Mouse (Mus musculus) left cerebral cortex, adult 8-10 months (tissue): ENCODE results near the gene Resp18. TPM values are rescaled to one million over a fixed set of nuclear protein-coding genes. Genes with fewer than 3 reads are reported as not detected.

ENCODE experiments used
- DNase-seq, 2 experiments: peaks; one replicate each; pipeline ENCODE4 v3.0.0; 2022; ENCODE audit warnings: low spot score in 2 of 2
- total RNA-seq, 4 experiments: library from RNA; stranded (reverse); gene quantifications; 2 replicates each; pipeline ENCODE4 v1.2.4; 2022

Gene Resp18
- total RNA-seq, 4 experiments from 2014 or later = 166 to 203 (median 173) TPM

DNA sequence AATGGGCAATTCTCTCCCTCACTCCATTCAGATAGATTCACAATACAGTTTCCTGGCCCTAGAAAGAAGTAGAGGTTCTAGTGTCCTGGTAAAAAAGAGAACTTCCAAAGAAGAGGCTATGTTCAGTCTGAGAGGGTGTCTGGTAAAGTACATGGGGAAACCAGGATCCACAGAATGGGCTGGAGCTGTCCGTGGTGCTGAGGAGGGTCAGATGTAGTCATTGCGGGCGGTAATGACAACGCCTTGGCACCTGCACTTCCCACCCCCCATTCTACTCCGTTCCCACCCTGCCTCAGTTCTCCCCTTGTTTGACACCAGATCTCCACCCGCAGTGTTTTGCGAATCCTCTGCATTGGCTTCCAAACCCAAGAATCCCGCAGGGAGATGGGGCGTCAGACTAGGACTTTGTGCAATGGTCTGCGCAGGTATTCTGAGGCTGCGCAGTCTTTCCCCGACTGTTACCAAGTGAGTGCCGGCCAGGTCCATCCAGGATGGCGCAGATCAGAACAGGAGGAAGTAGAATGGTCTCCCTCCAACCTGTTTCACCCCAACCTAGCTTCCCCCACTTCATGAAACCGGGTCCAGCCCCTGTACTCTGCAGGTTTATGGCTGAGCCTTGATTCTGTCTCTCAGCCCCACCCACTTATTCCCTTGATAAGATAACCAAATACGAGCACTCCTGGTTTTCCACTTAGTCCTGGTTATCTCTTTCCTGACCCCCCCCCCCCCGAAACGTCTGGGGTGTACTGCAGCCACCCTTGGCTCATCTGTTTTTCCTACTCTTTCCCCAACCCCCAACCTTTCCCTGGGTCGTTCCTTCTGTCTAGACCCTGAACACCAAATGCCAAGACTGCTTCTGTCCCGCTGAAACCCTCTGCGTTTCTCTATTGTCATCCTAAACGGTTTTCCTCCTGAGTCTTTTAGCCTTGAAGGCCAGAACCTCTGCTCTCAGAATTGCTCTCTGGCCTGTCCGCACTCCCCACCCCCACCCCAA lies 723 bp downstream of the Resp18 start:
- DNase-seq = no peak

DNA sequence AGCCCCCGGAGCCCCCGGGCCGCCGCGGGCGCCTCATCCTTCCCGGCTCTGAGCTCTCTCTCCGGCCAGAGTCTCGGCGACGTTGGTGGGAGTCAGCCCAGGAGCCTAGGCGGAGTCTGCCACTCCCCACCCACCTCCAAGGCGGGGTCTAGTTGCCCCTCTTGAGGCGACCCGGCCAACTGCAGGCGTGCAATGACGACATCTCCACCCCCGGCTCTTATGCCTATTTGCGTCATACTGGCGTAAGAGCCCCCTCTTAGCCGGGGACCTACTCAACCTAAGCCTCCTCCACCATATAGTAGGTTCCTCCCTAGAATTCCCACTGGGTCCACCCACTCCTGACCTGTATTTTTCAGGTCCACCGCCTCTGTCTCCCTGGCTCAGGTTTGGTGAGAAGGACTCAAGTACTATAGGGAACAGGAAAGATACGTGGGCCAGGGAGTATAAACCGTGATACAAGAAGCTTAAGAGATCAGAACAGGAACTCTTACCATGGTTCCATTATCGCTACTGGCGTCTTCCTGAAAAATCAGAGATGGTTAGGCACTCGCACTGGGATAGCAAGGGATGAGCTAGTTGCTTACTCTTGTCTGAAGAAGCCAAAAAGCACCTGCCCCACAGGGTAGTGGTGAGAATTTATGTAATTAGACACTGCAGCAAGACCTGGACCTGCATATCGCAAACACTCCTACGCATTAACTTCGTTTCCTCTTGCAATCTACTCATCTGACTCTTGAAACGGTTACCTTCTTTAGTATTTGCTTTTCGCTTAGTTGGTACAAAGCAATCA lies 13.9 kb downstream of the Resp18 start, which contains the start of gene Ptprn:
Gene Ptprn, minus strand, starts transcription at position 412 of the 790 bp plus-strand sequence.
- peak in 1 of 2 experiments; percentile 84 for DNase-seq

DNA sequence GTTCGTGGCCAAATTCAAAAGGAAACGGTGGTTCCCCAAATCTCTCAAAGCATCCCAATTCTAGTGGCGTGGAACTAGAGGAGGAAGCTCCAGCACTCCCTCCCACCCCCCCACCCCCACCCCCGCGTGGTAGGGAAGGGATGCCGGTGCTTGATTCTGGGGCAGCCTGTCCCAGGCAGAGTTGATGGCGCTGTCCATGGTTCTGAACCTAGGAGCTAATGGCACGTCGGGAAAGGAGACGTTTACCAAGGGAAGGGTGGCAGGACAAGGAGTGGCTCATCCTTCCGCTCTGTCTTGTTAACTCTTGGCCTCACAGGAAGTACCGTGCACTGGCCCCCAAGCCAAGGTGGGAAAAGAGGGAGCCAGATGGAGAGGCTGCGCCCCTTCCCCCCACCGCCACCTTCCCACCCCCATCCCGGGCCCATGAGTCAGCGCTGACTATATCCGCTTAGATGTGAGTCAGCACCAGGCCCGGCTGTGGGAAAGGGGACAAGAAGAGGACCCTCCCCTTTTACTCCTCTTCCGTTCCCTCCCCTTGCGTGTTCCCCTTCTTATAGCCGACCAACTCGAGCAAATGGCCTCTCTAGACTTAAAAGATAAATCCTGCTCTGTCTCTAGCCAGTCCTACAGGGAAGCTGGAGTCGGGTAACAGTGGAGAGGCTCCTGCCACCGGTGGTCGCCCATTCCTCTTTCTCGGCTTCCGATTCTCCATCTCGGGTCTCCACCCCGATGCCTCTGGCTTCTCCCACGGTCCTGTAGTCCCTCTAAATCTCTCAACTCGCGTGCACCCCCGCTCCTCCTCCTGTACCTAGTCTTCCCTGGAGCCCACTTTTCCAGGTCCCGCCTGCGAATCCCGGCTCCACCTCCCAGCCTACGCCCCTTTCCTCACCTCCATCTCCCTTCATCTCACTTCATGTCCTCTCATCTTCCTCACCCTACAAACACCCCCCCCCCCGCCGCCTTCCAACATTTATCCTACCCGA lies 15.0 kb downstream of the Resp18 start:
- peak in 1 of 2 experiments; percentile 73 for DNase-seq

DNA sequence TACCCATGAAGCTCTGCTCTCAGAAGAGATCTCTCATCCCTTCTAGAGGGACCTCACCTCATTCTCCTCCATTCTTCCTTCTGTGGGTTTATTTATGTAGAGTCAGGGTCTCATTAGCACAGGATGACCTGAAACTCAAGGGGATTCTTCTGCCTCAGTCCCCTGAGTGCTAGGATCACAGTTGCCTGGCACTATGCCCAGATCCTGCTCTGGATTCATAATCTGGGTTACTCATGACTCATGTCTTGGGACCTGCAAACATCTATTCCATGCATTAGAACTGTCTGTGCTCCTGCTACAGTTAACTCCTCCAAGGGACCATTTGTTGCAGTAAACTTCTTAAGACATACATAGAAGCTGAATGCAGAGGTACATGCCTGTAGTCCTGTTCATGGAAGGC lies 16.9 kb downstream of the Resp18 start:
- DNase-seq = no peak

DNA sequence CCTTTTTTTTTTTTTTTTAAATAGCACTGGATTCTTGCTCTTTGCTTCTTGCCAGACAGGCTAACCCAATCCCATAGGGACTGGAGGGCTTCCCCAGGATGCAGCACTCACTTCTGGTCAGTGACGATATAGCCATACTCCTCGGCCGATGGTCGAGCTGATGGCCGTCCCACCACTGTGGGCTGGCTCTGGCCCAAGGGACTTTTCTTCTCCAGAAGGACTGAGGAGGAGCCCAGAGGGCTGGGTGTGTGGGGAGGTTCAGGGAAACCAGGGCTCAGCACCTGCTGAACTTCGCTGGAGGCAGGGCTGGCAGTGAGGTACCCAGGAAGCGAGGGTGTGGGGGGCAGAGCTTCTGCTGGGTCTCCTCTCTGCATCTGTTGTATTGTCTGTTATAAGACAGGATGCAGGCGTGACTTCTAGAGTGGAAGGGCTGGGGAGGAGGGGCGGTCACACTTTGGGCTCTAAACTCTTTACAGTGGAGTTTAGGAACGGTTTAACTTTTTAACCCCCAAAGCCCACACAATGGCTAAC lies 22.6 kb downstream of the Resp18 start:
- DNase-seq = no peak

DNA sequence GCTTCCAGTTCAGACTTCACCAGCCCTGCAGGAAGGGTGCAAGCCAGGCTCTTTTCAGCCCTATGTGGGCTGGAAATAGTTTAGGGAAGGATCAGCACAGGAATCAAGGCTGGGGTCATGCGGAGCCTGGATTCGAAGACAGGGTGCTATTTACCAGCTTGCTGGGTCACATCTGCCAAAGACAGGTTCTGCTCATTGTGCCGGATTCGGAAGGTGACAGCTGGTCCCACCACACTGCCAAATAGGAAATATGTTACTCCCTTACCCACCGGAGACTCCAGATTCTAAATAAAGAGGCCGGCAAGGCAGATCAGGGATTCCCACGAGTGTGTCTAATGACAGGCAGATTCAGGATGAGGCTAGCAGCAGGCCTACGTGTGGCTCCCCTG lies 23.6 kb downstream of the Resp18 start:
- DNase-seq = no peak

DNA sequence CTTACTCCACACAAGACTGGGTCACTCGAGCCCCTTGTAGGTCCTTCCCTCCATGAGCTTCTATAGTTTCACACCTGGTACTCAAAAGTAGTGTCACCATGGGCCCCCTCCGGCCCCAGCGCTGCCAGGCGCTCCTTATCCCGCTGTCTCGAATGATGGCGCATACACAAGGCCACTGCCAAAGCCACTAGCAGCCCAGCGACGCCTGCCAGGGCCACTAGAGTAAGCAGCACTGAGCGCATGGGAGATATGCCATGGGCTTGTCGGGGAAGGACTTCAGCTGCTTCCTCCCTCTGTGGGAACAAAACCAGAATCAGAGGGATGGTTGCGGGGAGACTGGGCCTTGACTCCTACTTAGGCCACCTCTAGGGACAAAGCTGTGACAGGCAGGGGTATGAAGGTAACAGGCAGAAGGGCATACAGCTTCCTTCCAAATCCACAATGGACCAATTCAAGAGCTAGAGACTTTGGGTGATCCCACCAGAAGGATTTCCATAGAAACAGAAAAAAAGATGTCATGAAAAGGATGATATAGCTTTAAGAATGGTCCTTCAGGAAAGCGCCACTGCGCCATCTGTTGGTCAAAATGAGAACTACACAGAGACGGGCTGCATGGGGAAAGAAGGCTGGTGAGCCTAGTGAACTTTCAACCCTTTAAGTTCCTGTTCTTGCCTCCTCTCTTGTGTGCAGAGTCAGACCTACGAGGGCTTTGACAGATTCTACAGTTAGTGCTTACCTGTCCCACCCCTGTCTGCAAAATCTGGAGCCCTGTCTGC lies 24.2 kb downstream of the Resp18 start:
- peak in 1 of 2 experiments; percentile 94 for DNase-seq

DNA sequence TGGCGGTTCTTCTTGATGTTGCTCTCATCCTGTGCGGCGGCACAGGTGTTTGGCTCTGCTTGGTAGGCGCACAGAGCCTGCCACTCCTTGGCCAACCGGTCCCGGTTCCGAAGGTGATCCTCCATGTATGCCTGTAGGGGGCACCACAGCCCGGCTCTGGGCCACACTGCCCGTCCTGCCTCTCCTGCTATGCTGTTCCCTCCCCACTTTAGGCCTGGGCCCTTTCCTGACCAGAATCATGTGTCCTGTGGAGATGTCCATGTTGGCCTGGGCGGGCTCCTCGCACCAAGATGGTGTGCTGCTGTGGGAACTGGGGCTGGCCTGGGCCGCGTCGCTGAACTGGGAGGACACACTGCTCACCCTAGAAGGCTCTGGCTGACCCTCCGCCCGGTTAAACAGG lies 25.2 kb downstream of the Resp18 start:
- no peak for DNase-seq

DNA sequence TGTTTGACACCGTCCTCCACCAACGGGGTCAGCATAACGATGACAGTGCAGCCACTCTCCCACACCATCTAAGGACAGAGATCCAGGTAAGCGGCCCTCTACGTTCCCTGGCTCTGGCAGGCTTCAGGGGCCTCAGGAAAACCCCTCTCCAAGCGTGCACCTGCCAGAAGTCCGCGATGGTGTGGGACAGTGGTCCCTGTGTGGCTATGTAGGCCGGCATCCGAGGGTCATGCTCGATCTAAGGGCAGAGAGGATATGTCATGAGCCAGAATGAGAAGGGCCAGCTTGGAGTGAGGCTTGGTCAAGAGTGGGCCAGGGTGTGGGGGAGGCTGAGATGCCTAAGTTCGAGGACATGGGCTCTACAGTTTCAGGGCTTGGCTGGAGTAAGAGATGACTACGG lies 25.9 kb downstream of the Resp18 start:
- no peak for DNase-seq

DNA sequence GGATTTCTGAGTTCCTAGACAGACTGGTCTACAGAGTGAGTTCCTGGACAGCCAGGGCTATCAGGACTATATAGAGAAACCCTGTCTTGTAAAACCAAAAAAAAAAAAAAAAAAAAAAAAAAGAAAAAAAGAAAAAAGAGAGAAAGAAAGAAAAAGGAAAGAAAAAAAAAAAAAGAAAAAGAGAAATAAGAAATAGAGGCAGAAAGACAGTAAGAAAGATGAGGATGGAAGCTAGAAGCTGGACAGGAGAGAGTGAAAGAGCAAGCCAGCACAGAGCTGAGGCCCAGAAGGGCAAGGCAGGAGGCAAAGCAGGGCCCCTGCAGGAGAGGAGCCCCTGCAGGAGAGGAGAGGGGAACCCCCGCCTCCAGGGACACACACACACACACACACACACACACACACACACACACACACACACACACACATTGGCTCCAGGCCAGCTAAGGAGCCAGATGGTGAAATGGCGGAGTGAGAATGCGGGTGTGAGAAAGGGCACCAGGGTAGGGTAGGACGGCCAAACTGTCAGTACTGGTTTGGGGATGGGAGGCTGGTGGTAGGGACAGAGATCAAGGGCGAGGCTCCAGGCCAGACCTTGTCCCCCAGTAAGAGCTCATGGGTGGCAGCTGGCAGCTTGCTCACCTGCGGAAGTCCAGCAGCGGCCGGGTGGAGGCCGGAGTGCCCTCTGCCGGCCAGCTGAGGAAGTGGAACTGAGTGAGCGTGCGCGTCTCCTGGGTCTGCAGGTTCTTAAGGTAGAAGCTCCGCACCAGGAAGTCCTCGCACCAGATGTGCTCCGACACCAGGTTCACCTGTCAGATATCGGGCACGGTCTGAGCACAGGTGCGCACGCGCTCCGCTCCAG lies 26.9 kb downstream of the Resp18 start:
- DNase-seq = no peak

DNA sequence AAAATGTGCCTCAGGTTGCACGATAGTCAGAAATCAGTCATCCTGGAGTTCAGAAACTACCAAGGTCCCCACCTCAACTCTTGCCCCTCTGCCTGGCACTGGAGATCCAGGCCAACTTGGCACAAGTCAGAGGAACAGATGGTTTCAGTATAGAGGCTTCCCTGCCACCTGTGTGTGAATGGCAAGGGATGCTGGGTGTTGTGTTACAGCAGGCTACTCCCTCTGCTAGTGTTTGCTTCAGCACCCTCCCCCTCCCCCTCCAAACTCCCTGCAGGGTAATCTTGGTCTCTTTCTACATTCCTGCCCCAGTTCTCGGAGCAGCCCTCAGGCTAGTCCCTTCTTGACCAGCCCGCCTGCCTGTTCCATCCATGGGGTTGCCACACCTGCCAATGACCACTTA lies 27.7 kb downstream of the Resp18 start:
- DNase-seq = no peak

DNA sequence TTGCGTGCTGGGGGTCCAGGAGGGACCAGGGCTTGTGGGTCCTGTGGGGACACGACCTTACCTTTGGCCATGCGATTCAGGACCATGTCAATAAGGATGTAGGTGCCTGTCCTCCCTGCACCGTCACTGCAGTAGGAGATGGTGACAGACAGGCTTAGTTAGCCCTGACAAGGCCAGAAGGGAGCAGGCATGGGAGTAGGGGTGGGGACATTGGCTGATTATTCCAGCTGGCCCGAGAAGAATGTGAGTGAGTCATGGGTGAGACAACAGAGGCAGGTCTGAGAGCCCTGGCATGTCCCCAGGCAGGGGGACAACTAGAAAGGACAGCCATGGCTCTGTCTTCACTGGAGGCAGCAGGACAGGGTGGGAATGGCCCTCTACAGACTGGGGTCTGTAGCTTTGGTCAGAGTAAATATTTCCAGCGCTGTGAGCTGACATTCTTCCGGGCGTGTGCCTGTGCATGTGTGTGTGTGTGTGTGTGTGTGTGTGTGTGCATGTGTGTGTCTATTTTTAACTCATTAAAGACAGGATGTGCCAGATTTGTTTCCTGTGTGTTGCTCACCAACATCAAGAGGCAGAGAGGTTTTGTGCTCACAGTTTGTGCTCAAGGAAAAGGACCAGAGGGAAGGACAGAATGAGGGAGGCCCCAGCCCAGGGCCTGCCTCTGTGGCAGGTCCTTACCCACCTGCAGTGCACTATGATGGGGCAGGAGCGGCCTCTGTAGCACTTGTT lies 30.0 kb downstream of the Resp18 start:
- peak in 1 of 2 experiments; percentile 67 for DNase-seq

DNA sequence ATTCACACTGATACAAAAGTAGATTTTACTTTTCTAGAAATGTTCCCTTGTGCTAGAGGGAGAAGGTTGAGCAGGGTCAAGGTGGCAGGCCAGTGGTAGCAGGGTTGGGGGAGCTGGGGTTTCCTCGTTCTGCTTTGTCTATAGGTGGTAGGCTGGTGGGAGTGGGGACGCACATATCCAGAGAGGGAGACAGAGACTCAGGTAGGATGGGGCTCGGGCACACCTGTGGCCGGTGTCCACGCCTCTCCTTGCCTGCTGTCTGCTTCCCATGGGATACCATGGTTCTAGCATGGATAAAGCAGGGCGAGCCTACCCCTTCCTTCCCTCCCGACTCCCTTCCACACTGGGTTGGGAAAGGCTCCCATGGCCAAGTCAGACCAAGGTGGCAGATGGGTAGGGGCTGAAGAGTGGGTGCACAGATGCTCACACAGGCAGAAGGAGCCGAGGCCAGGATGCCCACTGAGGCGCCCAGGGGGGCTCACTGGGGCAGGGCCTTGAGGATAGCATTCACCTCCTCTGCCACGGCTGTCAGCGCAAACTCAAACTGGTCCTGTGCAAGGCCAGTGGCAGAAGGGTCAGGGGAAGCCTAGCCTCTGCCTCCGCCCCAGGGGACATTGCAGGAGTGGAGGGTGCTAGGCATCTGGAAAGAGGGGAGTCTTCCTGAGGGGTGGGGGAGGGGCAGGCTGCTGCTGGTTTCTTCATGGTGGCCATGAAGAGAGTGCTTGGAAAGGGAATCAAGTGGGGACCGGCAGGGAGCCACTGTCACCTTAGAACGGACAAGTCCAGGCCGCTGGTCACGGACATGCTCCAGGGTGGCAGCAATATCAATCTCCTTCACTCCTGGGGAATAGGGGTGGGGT lies 30.9 kb downstream of the Resp18 start:
- DNase-seq = no peak

DNA sequence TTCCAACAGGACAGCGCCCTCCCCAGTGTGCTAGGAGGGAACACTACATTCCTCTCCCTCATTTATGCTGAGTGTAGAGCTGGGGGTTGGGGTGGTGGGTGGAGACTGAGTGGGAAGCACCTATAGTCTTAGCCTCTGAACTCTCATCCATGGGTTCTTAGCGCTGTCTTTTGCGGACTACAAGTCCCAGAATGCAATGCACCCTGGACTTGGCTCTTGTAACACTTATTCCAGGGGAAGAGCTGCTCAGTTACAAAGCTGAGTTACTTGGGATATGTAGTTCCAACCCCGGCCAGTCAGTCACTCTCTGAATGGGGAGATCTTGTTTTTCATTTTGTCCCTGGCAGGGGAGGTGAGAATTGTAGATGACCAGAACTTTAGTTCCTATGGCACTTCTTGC lies 33.4 kb downstream of the Resp18 start:
- no peak for DNase-seq

DNA sequence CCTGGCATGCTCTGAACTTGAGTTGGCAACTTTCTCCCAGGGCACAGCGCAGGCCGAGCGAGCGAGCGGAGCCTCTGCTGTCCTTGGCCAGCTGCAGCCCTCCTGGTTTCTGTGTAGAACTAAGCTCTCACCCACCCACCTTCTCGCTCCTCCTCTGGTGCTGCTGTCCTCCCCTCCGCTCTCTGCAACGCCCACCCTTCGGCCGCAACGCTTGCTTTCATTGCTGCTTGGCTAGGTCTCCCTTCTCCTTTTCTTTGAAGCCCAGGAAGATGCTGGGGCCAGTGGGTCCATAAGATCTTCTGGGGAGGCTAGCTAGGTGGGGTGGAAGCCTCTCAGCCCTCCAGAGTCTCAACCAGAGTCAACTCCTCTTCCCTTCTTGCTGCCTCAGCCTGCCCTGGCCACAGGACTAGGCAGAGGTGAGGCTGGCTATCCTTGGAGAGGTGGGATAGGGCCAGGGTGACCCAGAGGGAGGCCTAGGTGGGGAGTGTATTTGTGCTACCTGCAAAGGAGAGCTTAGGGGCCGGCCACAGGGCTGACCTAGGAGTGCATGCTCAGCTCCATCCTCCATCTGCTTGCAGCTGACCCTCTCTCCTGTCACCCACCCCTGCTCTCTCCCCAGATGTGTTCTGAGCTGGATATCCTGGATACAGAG lies 33.9 kb downstream of the Resp18 start:
- DNase-seq = no peak

DNA sequence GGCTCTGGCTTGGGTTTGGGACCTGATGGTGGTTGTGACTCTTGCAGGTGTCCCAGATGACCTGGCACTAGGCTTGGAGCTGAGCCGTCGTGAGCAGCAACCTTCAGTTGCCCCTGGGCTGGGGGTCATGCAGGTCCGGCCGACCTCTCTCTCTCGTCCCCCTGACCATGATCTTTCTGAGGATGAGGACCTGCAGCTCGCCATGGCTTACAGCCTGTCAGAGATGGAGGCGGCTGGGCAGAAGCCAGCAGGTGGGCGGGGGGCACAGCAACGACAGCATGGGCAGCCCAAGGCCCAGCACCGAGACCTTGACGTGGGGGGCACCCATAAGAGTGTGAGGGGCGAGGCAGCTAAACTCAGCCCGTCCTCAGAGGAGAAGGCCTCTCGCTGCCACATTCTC lies 34.8 kb downstream of the Resp18 start:
- DNase-seq = no peak

DNA sequence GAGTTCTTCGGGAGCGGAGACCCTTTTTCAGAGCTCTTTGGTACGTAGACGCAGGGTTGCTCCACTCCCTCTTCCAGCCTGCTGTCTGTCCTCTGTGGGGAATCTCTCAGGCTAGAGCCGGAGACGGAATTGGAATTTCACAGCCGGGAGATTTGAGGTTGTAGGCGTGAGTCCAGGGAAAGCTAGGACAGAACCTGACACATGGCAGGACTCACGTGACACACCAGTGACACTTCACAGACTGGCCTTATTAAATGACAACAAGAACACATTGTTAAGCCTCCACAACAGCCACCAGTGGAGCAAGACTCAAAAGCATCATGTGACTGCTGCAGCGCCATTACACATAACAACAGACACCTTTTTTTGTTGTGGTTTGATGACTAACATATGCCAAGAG lies 38.6 kb downstream of the Resp18 start:
- DNase-seq = peak in 1 of 2 experiments; percentile 74
